Mouse (Mus musculus): ENCODE measurements at regions not wholly inside any gene's neighbourhood (a gene's known extent, or its start where the extent isn't known, plus 50 kb on each side); places are given as distances from the start of the nearest gene placed in this dataset.

DNA sequence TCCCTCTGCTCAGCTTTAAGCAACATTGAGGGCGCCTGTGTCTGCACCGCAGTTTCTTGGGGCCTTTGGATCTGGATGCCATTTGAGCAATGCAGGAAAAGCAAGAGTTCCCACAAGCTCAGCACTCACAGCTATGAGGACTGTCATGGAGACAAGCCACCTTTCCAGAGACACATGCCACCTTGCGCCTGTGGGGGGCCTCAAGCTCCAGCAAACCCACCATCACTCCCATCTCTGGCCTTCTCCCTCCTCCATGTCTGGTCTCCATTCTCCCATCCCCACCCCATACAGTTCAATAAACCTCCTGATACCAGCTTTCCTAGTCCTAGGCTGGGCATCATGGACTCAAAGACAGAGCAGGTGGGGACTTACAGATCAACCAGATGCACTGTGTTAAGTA, 97.8 kb downstream of the Wdr11 start:
- no peak for DNase-seq (ENCODE audit: low spot score in 2 of 2)
- intact Hi-C loops (cut with DNase I) = no loop called here

DNA sequence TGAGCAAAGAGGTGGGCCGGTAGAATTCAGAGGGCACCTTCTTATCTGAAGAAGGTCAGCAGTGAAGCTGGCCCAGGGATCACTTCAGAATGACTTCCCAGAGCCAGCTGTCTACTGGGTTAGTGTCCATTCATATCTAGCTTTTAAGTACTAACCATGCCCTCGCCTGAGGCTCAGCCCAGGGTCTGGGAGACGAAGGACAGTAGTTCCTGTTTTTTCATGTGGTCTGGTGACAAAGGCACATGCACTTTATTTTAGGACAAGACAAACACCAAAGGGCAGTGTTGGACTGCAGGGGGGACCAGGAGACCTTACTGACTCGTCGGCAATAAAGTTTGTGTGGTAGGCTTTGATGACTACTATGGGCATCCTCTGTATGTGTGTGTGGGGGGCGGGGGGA, 99.2 kb downstream of the Wdr11 start:
- intact Hi-C loops (cut with DNase I) = no loop called here
- DNase-seq (ENCODE audit: low spot score in 2 of 2) = no peak

DNA sequence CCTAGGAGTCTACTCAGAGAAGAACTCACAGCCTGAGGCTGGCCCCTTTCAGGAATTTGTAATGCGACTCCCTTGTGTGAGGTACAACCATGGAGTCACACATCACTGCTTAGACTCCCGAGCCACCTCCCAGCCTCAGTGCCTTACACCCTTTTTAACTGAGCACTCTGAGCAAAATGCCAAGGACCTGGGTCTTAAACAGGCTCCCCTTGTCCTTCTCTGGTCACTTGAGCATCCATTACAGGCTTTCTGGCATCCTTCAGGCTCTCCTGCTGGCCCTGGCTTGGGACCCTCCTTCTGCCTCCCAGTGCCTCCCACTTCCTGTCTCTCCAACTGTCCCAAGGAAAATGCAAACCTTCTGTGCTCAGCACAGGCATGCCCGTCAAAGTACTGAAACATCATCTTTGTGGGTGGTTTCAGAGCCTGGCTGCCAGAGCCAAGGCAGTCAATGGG, 100.0 kb downstream of the Wdr11 start:
- intact Hi-C loops (cut with DNase I) = no loop called here
- DNase-seq (ENCODE audit: low spot score in 2 of 2) = no peak

- no peak for DNase-seq (ENCODE audit: low spot score in 2 of 2)
- intact Hi-C loops (cut with DNase I) = no loop called here
Measured at GRCm38 (mm10) chr7:129693635-129694034, 102.0 kb downstream of the Wdr11 start.

DNA sequence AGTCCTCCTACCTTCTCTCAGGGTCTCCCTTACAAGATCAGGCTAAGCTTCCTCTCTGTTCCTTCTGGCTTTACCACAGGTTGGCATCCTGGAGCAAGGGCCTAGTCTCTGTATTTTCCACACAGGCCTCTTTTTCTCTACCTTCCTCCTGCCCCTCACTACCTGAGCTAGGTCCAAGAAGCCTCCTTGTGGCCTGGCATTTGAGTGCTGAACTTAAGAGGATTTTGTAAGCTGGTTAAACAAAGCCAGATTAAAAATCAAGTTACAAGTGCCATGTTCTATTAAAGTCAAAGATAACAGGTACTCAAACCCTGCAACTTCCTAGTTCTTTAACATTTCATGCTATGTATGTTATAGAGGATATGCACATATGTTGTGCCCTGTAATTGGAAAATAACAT, 102.5 kb downstream of the Wdr11 start:
- intact Hi-C loops (cut with DNase I) = no loop called here
- no peak for DNase-seq (ENCODE audit: low spot score in 2 of 2)

GRCm38 (mm10) chr7:129699931-129700570, 108.4 kb downstream of the Wdr11 start:
- intact Hi-C loops (cut with DNase I) = no loop called here

DNA sequence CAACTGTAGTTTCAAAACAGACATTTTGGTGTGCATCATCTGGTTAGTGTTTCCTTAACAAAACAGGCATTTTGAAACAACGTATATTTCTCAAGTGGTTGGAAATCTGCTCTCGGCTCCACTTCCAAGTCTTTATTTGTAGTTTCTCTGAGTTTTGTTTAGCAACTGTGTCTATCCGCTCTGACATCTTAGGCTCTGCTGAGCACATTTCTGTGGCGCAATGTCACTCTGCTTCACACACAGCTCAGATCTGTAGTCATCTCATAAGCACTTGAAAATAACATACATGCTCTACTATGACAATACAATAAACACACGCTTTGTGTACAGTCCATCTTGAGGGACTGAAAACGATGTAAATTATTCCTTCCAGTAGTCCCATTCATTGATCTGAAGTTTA, 135.9 kb downstream of the Wdr11 start:
- DNase-seq (ENCODE audit: low spot score in 2 of 2) = no peak
- intact Hi-C loops (cut with DNase I) = no loop called here

More at GRCm38 (mm10) chr7:129699931-129700570, 108.4 kb downstream of the Wdr11 start:
- no peak for DNase-seq (ENCODE audit: low spot score in 2 of 2)

GRCm38 (mm10) chr7:129729709-129730238, 138.1 kb downstream of the Wdr11 start:
- DNase-seq (ENCODE audit: low spot score in 2 of 2) = no peak
- intact Hi-C loops (cut with DNase I) = no loop called here

GRCm38 (mm10) chr7:129730785-129731352, 139.2 kb downstream of the Wdr11 start:
- DNase-seq (ENCODE audit: low spot score in 2 of 2) = no peak
- intact Hi-C loops (cut with DNase I) = no loop called here

DNA sequence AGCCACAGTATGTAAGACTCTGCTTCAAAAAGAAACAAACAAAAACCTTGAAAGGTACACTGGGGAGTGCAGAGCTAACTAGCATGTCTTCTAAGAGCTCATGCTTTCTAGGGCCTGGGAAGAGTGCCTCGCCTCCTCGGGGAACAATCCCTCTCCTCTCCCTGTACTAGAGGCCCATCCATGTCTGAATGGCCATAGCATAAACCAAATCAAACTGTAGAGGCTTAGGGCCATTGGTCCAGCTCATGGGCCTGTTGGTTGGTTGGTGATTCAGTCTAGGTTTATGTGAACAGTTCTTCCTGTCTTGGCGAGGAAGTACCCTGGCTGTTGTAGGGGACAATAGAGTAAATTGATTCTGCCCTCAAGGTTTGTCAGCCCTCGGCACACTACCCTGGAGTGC, 151.0 kb downstream of the Wdr11 start:
- no peak for DNase-seq (ENCODE audit: low spot score in 2 of 2)
- intact Hi-C loops (cut with DNase I) = no loop called here

GRCm38 (mm10) chr7:129743955-129744666, 152.4 kb downstream of the Wdr11 start:
- intact Hi-C loops (cut with DNase I) = no loop called here
- no peak for DNase-seq (ENCODE audit: low spot score in 2 of 2)

- no peak for DNase-seq (ENCODE audit: low spot score in 2 of 2)
- intact Hi-C loops (cut with DNase I) = no loop called here
Measured at GRCm38 (mm10) chr7:129746639-129747038, 155.0 kb downstream of the Wdr11 start.

DNA sequence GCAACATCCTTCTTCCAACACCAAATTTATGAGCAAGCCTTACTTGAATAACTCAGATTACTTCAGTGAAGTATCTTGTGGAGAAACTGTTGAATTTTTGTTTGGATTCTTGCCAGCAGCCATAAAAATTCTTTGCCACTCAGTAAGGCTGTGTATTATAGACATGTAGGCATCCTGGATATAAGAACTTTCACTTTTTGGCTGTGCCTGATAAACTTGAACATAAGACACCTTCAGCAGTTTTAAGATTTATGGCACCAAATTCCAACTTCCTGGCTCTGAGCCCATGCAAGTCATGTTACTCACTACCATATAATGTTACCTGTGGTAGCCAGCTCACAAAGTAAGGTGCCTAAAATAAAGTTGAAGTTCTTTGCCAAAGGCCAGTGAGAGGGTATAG, 159.3 kb downstream of the Wdr11 start:
- intact Hi-C loops (cut with DNase I) = no loop called here
- DNase-seq (ENCODE audit: low spot score in 2 of 2) = no peak

DNA sequence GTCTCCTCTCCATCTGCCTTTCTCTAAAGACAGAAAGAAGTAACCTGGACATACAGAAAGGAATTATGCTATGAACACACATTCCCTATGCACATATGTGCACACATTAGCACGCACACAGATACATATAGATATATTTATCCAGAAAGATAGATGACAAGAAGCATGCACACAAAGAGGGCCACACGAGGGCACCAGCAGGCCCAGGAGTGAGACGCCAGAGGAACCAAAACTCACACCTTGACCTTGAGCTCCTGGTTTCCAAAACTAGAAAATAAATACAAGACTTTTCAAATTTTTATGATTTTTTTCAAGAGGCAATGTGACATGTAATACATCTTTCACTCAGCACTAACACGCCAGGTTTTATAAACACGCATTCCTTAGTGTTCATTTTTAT, 163.1 kb downstream of the Wdr11 start:
- no peak for DNase-seq (ENCODE audit: low spot score in 2 of 2)
- intact Hi-C loops (cut with DNase I) = no loop called here

- intact Hi-C loops (cut with DNase I) = no loop called here
- DNase-seq (ENCODE audit: low spot score in 2 of 2) = no peak
Measured at GRCm38 (mm10) chr7:129756138-129756537, 164.5 kb downstream of the Wdr11 start.

DNA sequence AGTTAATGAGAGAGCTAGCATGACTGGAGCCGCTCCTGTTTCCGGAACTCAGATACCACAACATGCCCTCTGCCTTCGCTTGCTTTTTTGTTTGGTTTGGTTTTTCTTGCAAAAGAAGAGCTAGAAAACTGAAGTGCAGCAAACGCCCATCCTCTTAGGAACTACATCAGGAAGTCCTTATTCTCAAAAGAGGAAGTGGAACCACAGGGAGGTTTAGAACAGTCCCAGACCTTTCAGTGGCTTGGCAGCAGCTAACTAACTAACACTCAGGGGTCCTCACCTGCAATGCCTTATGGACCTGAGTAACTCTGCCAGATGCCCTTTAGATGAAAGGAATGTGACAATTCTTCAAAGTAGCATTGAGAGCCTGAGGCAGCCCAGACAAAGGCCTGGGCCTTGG, 168.2 kb downstream of the Wdr11 start:
- intact Hi-C loops (cut with DNase I) = no loop called here

DNA sequence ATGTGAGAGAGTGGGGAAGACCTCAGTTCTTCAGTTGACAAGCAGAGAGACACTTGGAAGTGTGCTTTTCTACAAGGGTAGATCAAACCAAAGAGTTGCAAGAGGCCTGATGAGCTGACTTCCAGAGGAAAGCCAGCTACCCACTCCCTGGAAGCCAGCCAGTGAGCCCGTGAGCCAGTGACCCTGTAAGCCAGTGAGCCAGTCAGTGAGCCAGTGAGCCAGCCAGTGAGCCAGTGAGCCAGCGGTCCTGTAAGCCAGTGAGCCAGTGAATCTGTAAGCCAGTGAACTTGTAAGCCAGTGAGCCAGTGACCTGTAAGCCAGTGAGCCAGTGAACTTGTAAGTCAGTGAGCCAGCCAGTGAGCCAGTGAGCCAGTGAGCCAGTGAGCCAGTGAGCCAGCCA, 168.7 kb downstream of the Wdr11 start:
- intact Hi-C loops (cut with DNase I) = no loop called here
- no peak for DNase-seq (ENCODE audit: low spot score in 2 of 2)

More for the DNA sequence above, 168.2 kb downstream of the Wdr11 start:
- no peak for DNase-seq (ENCODE audit: low spot score in 2 of 2)

DNA sequence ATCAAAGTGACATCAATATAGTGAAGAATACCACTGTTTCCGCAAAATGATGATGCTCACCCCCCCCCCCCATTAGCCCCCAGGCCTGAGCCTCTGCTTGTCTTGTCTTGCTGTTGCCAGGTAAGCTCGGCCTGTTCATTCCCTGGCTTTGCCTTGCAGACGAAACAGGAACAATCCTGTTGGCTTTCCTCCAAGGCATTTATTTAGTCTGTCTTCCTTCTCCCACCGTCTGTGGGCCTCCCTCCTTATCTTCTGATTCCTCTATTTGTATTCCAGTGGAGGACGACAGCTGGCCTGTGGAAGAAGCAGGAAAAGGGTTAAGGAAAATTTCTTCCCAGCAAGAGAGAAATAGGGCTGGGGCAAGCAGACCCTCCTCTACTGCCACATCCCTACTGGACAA, 172.1 kb downstream of the Wdr11 start:
- no peak for DNase-seq (ENCODE audit: low spot score in 2 of 2)
- intact Hi-C loops (cut with DNase I) = no loop called here

DNA sequence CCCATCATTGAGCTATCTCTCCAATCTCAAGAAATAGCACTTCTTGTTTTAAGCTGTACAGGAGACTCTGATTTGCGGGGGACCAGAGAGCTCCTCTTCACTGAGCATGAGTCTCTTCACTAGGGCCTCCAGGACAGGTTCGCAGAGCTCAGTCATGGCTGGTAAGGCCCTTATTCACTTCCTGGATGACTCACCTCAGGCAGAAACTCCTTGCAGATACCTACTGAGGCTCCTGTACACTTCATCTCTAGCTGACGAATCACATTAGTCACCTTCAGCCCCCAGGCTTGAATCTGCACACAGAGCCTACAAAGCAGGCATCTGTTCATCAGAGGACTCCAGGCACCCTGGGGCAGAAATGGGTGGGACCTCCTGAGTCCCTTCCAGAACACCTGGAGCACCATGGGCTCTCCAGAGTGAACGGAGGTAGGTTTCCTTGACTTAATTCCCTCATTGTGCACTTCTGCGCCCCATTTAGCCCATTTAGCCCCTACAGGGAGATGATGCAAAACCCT, 172.8 kb downstream of the Wdr11 start:
- intact Hi-C loops (cut with DNase I) = no loop called here
- no peak for DNase-seq (ENCODE audit: low spot score in 2 of 2)

- intact Hi-C loops (cut with DNase I) = no loop called here
- no peak for DNase-seq (ENCODE audit: low spot score in 2 of 2)
Measured at GRCm38 (mm10) chr7:129765681-129766080, 174.0 kb downstream of the Wdr11 start.

All from left cerebral cortex, postnatal 36 days (tissue).